Mouse (Mus musculus) midbrain, embryonic 16.5 days (tissue): ENCODE results near the gene Zfp444. TPM values are rescaled to one million over a fixed set of nuclear protein-coding genes. Genes with fewer than 3 reads are reported as not detected.
A peak's percentile ranks its signal among the peaks of the same experiment; 100 is the strongest.

Experiments
- ATAC-seq: fragments of 200-750 bp; cut with Nextera tagmentation; 2 replicates; pipeline ENCODE4 v1.8.0; 2017; ENCODE audit warnings: moderate TSS enrichment
- H3K27ac ChIP-seq: fragments of 300-500 bp; sonication (generic); 2 replicates; pipeline ENCODE4 v1.5.1; 2014; ENCODE audit warnings: mild to moderate bottlenecking, low read length, mixed read lengths
- H3K27me3 ChIP-seq: fragments of 300-500 bp; sonication (generic); 2 replicates; pipeline ENCODE4 v1.6.1; 2014; ENCODE audit warnings: low read depth, low read length, mixed read lengths; ENCODE audit not compliant: control insufficient read depth, insufficient read depth
- H3K36me3 ChIP-seq: fragments of 300-500 bp; sonication (generic); 2 replicates; pipeline ENCODE4 v1.6.1; 2014; ENCODE audit warnings: mild to moderate bottlenecking, low read length, moderate library complexity, mixed read lengths; ENCODE audit not compliant: control insufficient read depth, insufficient read depth
- H3K4me1 ChIP-seq: fragments of 300-500 bp; sonication (generic); 2 replicates; pipeline ENCODE4 v1.6.1; 2014; ENCODE audit warnings: mild to moderate bottlenecking, low read length, mixed read lengths; ENCODE audit not compliant: control insufficient read depth, insufficient read depth
- H3K4me2 ChIP-seq: fragments of 300-500 bp; sonication (generic); 2 replicates; pipeline ENCODE4 v1.6.1; 2014; ENCODE audit warnings: mild to moderate bottlenecking, low read length, mixed read lengths
- H3K4me3 ChIP-seq: fragments of 300-500 bp; sonication (generic); 2 replicates; pipeline ENCODE4 v1.5.1; 2014; ENCODE audit warnings: low read depth, mild to moderate bottlenecking, low read length, moderate library complexity, mixed read lengths
- H3K9ac ChIP-seq: fragments of 300-500 bp; sonication (generic); 2 replicates; pipeline ENCODE4 v1.6.1; 2014; ENCODE audit warnings: low read depth, low read length, mixed read lengths
- H3K9me3 ChIP-seq: fragments of 300-500 bp; sonication (generic); replicated peaks from 2 replicates; pipeline ENCODE4 v1.6.1; 2014; ENCODE audit warnings: mild to moderate bottlenecking, low read length, mixed read lengths; ENCODE audit not compliant: control insufficient read depth, poor library complexity, severe bottlenecking
- WGBS: fragments of 180-500 bp; shearing (Covaris S2); extraction: QIAGEN DNeasy Blood & Tissue Kit; methylation state at CpG from one replicate; pipeline ENCODE4 v1.1.7; 2014; 5-methylcytosine and 5-hydroxymethylcytosine counted together
- polyA plus RNA-seq: library from polyadenylated mRNA; unstranded; fragments of >200 nt; fragmentation: Nextera tagmentation; extraction: Ambion mirVana; gene quantifications from 2 replicates; pipeline ENCODE4 v1.2.1, GENCODE M21; 2015

Gene Zfp444
- polyA plus RNA-seq, 1 experiment from 2014 or later = 95.7 TPM

GRCm38 (mm10) chr7:6156901-6157472, 15.0 kb upstream of the Zfp444 start:
- Histone ChIP-seq H3K36me3 (no peaks in the 10 kb centered on the region), H3K9me3 (no peaks in the 10 kb centered on the region), H3K4me1 (peaks cover 20% of the 10 kb centered on the region), H3K9ac (peak overlapping the region; percentile 57), H3K4me3 (peak overlapping the region; percentile 84), H3K4me2 (peak overlapping the region; percentile 57), H3K27ac (no peak overlapping the region; the same call in 1 of the 2 replicates), H3K27me3 (no peaks in the 10 kb centered on the region)
- ATAC-seq = no peak
- WGBS = 77% methylated on average over 9 of the region's 9 CpGs

GRCm38 (mm10) chr7:6157479-6157878, 14.5 kb upstream of the Zfp444 start:
- H3K27me3 ChIP-seq = no peaks in the 10 kb centered on the region
- WGBS = 91% methylated on average over 1 of the region's 1 CpGs
- H3K4me1 ChIP-seq = peaks cover 20% of the 10 kb centered on the region
- no peak overlapping the region for H3K4me3 ChIP-seq
- ATAC-seq = no peak
- H3K9ac ChIP-seq = no peak overlapping the region
- H3K36me3 ChIP-seq = no peaks in the 10 kb centered on the region
- H3K4me2 ChIP-seq = no peak overlapping the region
- H3K27ac ChIP-seq = no peak overlapping the region
- no peaks in the 10 kb centered on the region for H3K9me3 ChIP-seq

- Histone ChIP-seq H3K4me3 (no peak overlapping the region), H3K27ac (no peak overlapping the region), H3K4me1 (peaks cover 9% of the 10 kb centered on the region)
Observed at GRCm38 (mm10) chr7:6159604-6160003, 12.4 kb upstream of the Zfp444 start.

GRCm38 (mm10) chr7:6161541-6161940, 10.5 kb upstream of the Zfp444 start:
- WGBS = 55% methylated on average over 3 of the region's 3 CpGs
- Histone ChIP-seq H3K9ac (no peak overlapping the region), H3K4me1 (peaks cover 5% of the 10 kb centered on the region), H3K27ac (no peak overlapping the region), H3K4me2 (no peak overlapping the region), H3K36me3 (no peaks in the 10 kb centered on the region), H3K27me3 (no peaks in the 10 kb centered on the region), H3K9me3 (no peaks in the 10 kb centered on the region), H3K4me3 (no peak overlapping the region)
- ATAC-seq = no peak

More at GRCm38 (mm10) chr7:6159604-6160003, 12.4 kb upstream of the Zfp444 start:
- H3K9ac ChIP-seq = no peak overlapping the region
- WGBS = 83% methylated on average over 3 of the region's 3 CpGs
- H3K9me3 ChIP-seq = no peaks in the 10 kb centered on the region
- no peak for ATAC-seq
- no peaks in the 10 kb centered on the region for H3K27me3 ChIP-seq
- H3K4me2 ChIP-seq = no peak overlapping the region
- no peaks in the 10 kb centered on the region for H3K36me3 ChIP-seq

GRCm38 (mm10) chr7:6162172-6162571, 9.9 kb upstream of the Zfp444 start:
- Histone ChIP-seq H3K4me2 (no peak overlapping the region), H3K36me3 (no peaks in the 10 kb centered on the region), H3K9me3 (no peaks in the 10 kb centered on the region), H3K4me1 (no peaks in the 10 kb centered on the region), H3K27me3 (no peaks in the 10 kb centered on the region), H3K27ac (no peak overlapping the region), H3K9ac (no peak overlapping the region), H3K4me3 (no peak overlapping the region)
- no peak for ATAC-seq
- WGBS = 76% methylated on average over 4 of the region's 4 CpGs

GRCm38 (mm10) chr7:6164671-6165070, 7.4 kb upstream of the Zfp444 start:
- H3K4me2 ChIP-seq = no peak overlapping the region
- H3K27me3 ChIP-seq = no peaks in the 10 kb centered on the region
- no peak overlapping the region for H3K9ac ChIP-seq
- H3K9me3 ChIP-seq = no peaks in the 10 kb centered on the region
- no peak overlapping the region for H3K4me3 ChIP-seq
- no peak overlapping the region for H3K27ac ChIP-seq
- H3K36me3 ChIP-seq = no peaks in the 10 kb centered on the region
- WGBS = 64% methylated on average over 5 of the region's 5 CpGs
- H3K4me1 ChIP-seq = no peaks in the 10 kb centered on the region
- no peak for ATAC-seq

- Histone ChIP-seq H3K4me3 (no peak overlapping the region), H3K9ac (no peak overlapping the region), H3K9me3 (no peaks in the 10 kb centered on the region), H3K27me3 (no peaks in the 10 kb centered on the region), H3K36me3 (no peaks in the 10 kb centered on the region), H3K27ac (no peak overlapping the region), H3K4me2 (no peak overlapping the region), H3K4me1 (peaks cover 13% of the 10 kb centered on the region)
- no peak for ATAC-seq
- 76% methylated on average over 3 of the region's 3 CpGs for WGBS
Observed at GRCm38 (mm10) chr7:6169403-6169802, 2.6 kb upstream of the Zfp444 start.

- Histone ChIP-seq H3K9me3 (no peaks in the 10 kb centered on the region), H3K36me3 (no peaks in the 10 kb centered on the region), H3K4me1 (peaks cover 13% of the 10 kb centered on the region), H3K27me3 (no peaks in the 10 kb centered on the region), H3K4me2 (no peak overlapping the region), H3K27ac (no peak overlapping the region), H3K4me3 (no peak overlapping the region), H3K9ac (no peak overlapping the region)
- WGBS = 84% methylated on average over 9 of the region's 9 CpGs
- no peak for ATAC-seq
Observed at GRCm38 (mm10) chr7:6170391-6170790, 1.6 kb upstream of the Zfp444 start.

GRCm38 (mm10) chr7:6170871-6171270, 1.2 kb upstream of the Zfp444 start:
- Histone ChIP-seq H3K36me3 (no peaks in the 10 kb centered on the region; the same call in 1 of the 2 replicates), H3K9ac (peak overlapping the region; percentile 57; the same call in 1 of the 2 replicates), H3K27ac (peak overlapping the region; percentile 90), H3K27me3 (no peaks in the 10 kb centered on the region), H3K4me2 (peak overlapping the region; percentile 64), H3K4me3 (peak overlapping the region; percentile 71; the same call in 1 of the 2 replicates), H3K4me1 (peaks cover 13% of the 10 kb centered on the region), H3K9me3 (no peaks in the 10 kb centered on the region)
- WGBS = 53% methylated on average over 6 of the region's 6 CpGs
- ATAC-seq = no peak
